Mouse (Mus musculus) testis, adult 10 weeks (tissue): ENCODE results near the gene Gnb3. TPM values are rescaled to one million over a fixed set of nuclear protein-coding genes. Genes with fewer than 3 reads are reported as not detected.

Source experiments
- polyA plus RNA-seq: library from polyadenylated mRNA; stranded (reverse); fragments of 350-450 nt; fragmentation: Illumina TruSeq; extraction: RNeasy Lipid Tissue Mini Kit (QIAGEN cat#74804); gene quantifications from one replicate; pipeline ENCODE4 v1.2.3, GENCODE M21; 2014; ENCODE audit warnings: low read depth, low replicate concordance

Gene Gnb3
- polyA plus RNA-seq = not detected

GRCm38 (mm10) chr6:124840241-124841167 is at the start of gene Gnb3:
TSS of gene Gnb3 (minus strand) at chr6:124840275.

DNA sequence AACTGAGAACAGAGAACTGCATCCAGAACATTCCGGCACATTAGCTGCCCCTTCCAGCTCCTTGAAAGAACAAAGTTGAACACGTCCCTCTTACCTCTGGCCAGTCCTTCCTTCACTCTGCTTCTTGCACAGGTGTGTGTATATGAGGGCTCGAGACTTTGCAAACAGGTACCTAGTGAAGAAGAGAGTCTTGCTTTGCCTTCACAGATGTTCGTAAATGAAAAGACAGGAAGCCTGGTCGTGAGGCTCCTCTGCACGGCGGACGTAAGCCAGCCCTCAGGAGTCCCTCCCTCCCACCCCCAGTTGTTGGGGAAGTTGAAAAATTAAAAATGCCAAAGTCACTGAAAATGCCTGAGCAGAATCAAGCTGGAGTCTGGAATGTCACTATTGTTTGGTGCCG is 47.9 kb upstream of the Gnb3 start, which contains the start of gene Cd4:
Gene Cd4 (minus strand): TSS at position 236 of the 400 bp plus-strand sequence.

GRCm38 (mm10) chr6:124863658-124864298 is 23.7 kb upstream of the Gnb3 start, which contains the start of gene Gpr162:
TSS of gene Gpr162 (minus strand) at chr6:124863983.

DNA sequence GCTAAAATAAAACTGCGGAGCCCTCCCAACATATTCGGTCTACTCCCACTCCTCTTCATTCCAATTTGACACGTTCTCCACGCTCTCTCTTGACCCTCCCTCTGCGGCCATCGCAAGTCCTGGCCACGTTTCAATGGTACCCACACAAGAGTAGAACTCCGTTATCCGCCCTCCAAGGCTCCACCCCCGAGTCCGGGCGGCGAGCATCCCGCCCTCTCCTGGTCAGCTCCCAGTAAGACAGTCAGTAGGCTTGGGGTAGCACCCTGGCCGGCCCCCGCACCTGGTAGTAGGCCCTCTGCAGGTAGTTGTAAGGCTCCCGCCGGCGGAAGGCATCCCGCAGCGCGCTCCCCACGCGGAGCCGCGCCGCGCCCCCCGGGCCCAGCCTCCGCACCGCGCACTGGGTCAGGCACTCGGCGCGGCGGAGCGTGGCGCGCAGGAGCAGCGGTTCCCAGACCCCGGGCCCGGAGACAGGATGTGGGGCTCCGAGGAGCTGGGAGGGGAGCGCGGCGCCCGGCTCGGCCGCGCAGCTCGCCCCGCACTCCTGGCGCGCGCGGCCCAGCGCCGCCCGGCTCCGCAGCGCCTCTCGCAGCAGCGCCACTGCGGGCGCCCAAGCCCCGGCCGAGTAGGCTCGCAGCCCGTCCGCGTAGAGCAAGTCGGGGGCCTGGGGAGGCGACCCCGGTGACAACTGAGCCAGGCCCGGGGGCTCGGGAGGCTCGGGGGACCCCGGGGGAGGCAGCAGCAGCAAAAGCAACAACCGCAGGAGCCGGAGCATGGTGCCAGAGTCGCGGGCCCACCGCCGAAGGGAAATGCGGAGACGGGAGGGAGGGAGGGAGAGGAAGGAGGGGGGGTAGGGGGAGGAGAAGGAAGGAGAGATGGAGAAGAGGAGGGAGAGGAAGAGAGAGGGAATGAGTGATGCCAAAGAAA is 17.1 kb upstream of the Gnb3 start, which contains the start of gene P3h3:
Gene P3h3 (minus strand): TSS at position 837 of the 924 bp plus-strand sequence.

DNA sequence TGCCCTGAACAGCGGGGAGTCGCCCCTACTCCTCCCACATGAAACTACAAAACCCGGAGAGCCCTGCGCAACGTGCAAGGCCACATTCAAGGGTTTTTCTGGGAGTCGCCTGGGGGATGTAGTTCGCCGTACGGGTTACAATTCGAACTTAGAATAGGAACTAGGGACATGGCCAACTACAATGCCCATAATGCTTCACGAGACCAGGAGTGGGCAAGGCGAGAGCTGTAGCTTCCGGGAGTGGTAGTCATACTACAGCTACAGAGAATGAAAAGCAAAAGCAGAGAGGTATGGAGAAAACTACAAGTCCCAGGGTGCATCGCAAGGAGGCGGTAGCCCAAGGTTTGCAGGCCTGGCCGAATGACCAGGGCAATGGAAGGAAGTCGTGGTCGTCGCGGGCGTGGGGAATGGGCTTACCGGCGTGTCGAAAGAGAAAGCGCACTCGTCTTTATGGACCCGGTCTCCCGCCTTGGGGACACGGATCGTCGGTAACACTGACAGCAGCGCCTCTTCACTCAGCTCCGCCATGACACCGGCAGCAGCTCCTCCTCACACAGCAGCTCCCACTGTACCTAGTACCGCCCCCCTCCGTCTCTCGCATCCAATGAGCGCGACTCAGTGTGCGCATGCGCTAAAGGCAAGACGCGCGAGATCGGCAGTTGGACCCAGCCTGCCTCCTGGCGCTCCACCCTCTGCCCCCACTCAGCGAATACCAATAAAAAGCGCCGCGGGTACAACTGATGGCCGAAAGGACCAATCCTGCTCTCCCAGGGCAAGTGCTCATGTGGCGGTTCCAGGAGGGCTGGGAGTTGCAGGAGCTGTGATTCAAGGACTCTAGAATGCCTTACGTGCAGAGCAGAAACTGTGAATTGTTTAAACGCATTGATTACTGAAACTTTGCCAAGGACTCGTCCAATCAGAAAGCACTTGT is 10.9 kb downstream of the Gnb3 start, which contains the start of the genes Usp5 and Cdca3:
Gene Usp5 (minus strand): TSS at position 617 of the 931 bp plus-strand sequence.
Gene Cdca3 (plus strand): TSS at position 680 of the 931 bp plus-strand sequence.

DNA sequence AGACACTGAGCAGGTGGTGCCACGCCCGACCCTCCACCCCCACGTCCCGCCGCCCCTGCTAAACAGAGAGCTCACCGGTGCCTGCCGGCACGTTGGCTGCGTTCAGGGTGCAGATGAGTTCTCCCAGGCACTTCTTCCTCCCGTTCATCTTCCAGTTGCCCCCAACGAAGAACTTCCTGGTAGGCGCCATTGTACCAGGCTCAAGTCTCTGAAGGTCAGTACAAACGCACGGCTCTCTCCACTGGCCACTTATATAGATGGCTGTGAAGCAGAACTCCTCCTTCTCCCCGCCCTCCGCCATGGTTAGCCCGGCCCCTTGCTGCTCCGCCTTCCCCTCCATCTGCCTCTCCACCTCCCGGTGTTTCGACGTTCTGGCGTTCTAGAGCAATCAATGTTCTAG is 26.1 kb downstream of the Gnb3 start, which contains the start of gene Tpi1:
Gene Tpi1 (minus strand): TSS at position 364 of the 400 bp plus-strand sequence.

GRCm38 (mm10) chr6:124808358-124809012 is 31.6 kb downstream of the Gnb3 start, which contains the start of gene Spsb2:
TSS of gene Spsb2 (plus strand) at chr6:124808661.

Other genes starting within 250 kb of the Gnb3 start
- 0.87 TPM for gene C1s2, start 204.2 kb downstream of the Gnb3 start, polyA plus RNA-seq
- 102 TPM for gene Lpcat3, start 177.2 kb downstream of the Gnb3 start, polyA plus RNA-seq
- 15.1 TPM for gene Emg1, start 128.1 kb downstream of the Gnb3 start, polyA plus RNA-seq
- gene Phb2, start 127.9 kb downstream of the Gnb3 start, polyA plus RNA-seq = 13.8 TPM
- 0.21 TPM for gene Ptpn6, start 101.6 kb downstream of the Gnb3 start, polyA plus RNA-seq
- 9.6 TPM for gene Grcc10, start 98.9 kb downstream of the Gnb3 start, polyA plus RNA-seq
- not detected for gene Gm45234, start 84.3 kb downstream of the Gnb3 start, polyA plus RNA-seq
- 0.17 TPM for gene Atn1, start 83.8 kb downstream of the Gnb3 start, polyA plus RNA-seq
- gene Eno2, start 70.6 kb downstream of the Gnb3 start, polyA plus RNA-seq = 0.08 TPM
- gene Lrrc23, start 60.5 kb downstream of the Gnb3 start, polyA plus RNA-seq = 112 TPM
- 0.45 TPM for gene Spsb2, start 31.6 kb downstream of the Gnb3 start, polyA plus RNA-seq
- gene Tpi1, start 26.0 kb downstream of the Gnb3 start, polyA plus RNA-seq = 41.8 TPM
- 18.4 TPM for gene Usp5, start 10.8 kb downstream of the Gnb3 start, polyA plus RNA-seq
- 62.1 TPM for gene Cdca3, start 10.7 kb downstream of the Gnb3 start, polyA plus RNA-seq
- gene P3h3, start 17.5 kb upstream of the Gnb3 start, polyA plus RNA-seq = not detected
- gene Gpr162, start 23.7 kb upstream of the Gnb3 start, polyA plus RNA-seq = 0.39 TPM
- gene Cd4, start 47.9 kb upstream of the Gnb3 start, polyA plus RNA-seq = 0.28 TPM
- gene Lag3, start 71.4 kb upstream of the Gnb3 start, polyA plus RNA-seq = not detected
- 19.0 TPM for gene Ptms, start 79.8 kb upstream of the Gnb3 start, polyA plus RNA-seq
- gene Mlf2, start 91.1 kb upstream of the Gnb3 start, polyA plus RNA-seq = 2.7 TPM
- 36.9 TPM for gene Cops7a, start 125.3 kb upstream of the Gnb3 start, polyA plus RNA-seq
- not detected for gene Pianp, start 156.4 kb upstream of the Gnb3 start, polyA plus RNA-seq
- gene Zfp384, start 168.9 kb upstream of the Gnb3 start, polyA plus RNA-seq = 25.2 TPM
- gene Ing4, start 199.5 kb upstream of the Gnb3 start, polyA plus RNA-seq = 3.7 TPM
- gene Acrbp, start 209.4 kb upstream of the Gnb3 start, polyA plus RNA-seq = 113 TPM
- gene Lpar5, start 227.6 kb upstream of the Gnb3 start, polyA plus RNA-seq = not detected